23 mouse cellular contexts compared by ENCODE assay signal in the genomic region with DNA sequence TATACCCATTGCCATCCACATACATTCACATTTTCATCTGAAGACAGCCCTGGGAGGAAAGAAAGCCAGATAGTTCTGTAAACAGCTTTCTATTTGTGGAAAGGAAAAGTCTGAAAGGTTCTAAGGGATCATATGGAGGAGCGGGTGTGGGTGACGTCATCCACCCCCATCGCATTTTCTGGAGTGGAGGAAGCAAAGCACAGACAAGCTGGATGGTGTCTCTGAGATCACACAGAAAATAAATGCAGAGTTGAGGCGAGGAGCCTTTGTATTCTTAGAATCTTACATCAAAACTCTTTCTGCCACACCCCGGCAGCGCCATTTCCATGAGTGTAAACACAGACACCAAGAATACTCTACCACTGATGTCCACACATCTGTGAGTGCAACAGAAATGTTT. TPM values are rescaled to one million over a fixed set of nuclear protein-coding genes. Genes with fewer than 3 reads are reported as not detected.
DNase-seq lines count a peak whose midpoint lies in the region; ATAC-seq lines count a peak whose summit lies in the region.
"Had no signal": no experiment of that assay in that cellular context is flagged by ENCODE, and none has a peak within 500 bp of the region (broad histone marks: within the 10 kb centered on the region; RNA-seq: fewer than 3 reads in every experiment).

No protein-coding gene starts in this region.

- peak; percentile 7 for DNase-seq in neural tube, embryonic 10.5 days (ENCODE audit: extremely low spot score, low spot score)
- DNase-seq in layer of hippocampus, adult 18-20 months (ENCODE audit: low spot score in 2 of 2), result peak; percentile 68 to 81
- DNase-seq in left cerebral cortex, adult 9 months (ENCODE audit: low spot score in 2 of 2), result peak; percentile 40 to 78
- peak; percentile 68 to 73 for DNase-seq in right cerebral cortex, postnatal 36 days (ENCODE audit: low spot score in 2 of 2)
- no peak for DNase-seq in urinary bladder, postnatal 36 days (ENCODE audit: low spot score in 2 of 2)
- DNase-seq in thymus, postnatal 0 days (ENCODE audit: low spot score), result no peak
- DNase-seq: adrenal gland, postnatal 14 days; cerebellum, postnatal 10 days; lung, postnatal 14 days; thymus, postnatal 14 days had no signal

- H3K27ac ChIP-seq in neural tube, embryonic 15.5 days (replicated peaks), result no peak overlapping the region
- H3K27ac ChIP-seq: heart, embryonic 15.5 days; hindbrain, embryonic 10.5 days; midbrain, embryonic 10.5 days had no signal

- H3K27me3 ChIP-seq in neural tube, embryonic 15.5 days (replicated peaks), result no peaks in the 10 kb centered on the region
- H3K27me3 ChIP-seq: heart, embryonic 15.5 days had no signal

- H3K9ac ChIP-seq in neural tube, embryonic 15.5 days (replicated peaks), result no peak overlapping the region
- H3K9ac ChIP-seq: heart, embryonic 15.5 days had no signal

- H3K4me1 ChIP-seq in neural tube, embryonic 15.5 days, result no peaks in the 10 kb centered on the region
- H3K4me1 ChIP-seq: heart, embryonic 15.5 days; hindbrain, embryonic 10.5 days had no signal

- 92% methylated on average over 6 of the region's 6 CpGs for WGBS in neural tube, embryonic 15.5 days

- no peak overlapping the region for H3K4me2 ChIP-seq in neural tube, embryonic 15.5 days
- H3K4me2 ChIP-seq: heart, embryonic 15.5 days; liver, embryonic 11.5 days had no signal

- no peaks in the 10 kb centered on the region for H3K9me3 ChIP-seq in neural tube, embryonic 15.5 days (replicated peaks)
- H3K9me3 ChIP-seq: heart, embryonic 15.5 days; hindbrain, embryonic 10.5 days; midbrain, embryonic 10.5 days had no signal

- no peak overlapping the region for H3K4me3 ChIP-seq in neural tube, embryonic 15.5 days (replicated peaks)
- H3K4me3 ChIP-seq: erythroblast, embryonic 14.5 days; heart, embryonic 15.5 days; hindbrain, embryonic 10.5 days; midbrain, embryonic 10.5 days had no signal

- ATAC-seq in neural tube, embryonic 15.5 days (ENCODE audit: low FRiP score), result no peak
- no peak for ATAC-seq in erythroblast, adult 5-6 weeks (replicated peaks; ENCODE audit: low FRiP score, poor library complexity, severe bottlenecking)
- ATAC-seq: forebrain, embryonic 16.5 days; inflammation-experienced regulatory T-cells, adult 6 months had no signal

- no peaks in the 10 kb centered on the region for H3K36me3 ChIP-seq in neural tube, embryonic 15.5 days
- H3K36me3 ChIP-seq: G1E; heart, embryonic 15.5 days; hindbrain, embryonic 10.5 days; midbrain, embryonic 10.5 days had no signal

RNA-seq across cellular contexts. Expression of gene 1700113H08Rik, which starts 26.4 kb away (rescaled TPM):
- polyA plus RNA-seq in neural tube, embryonic 15.5 days (2015; fragmentation: Nextera tagmentation; extraction: Ambion mirVana), result 0.26 and 0.37 TPM in 2 replicates
- not detected for total RNA-seq in layer of hippocampus, adult 18-20 months (2021)
- not detected in 2 replicates for polyA plus RNA-seq in thymus, postnatal 0 days (2015; fragmentation: Nextera tagmentation; extraction: Ambion mirVana)
- total RNA-seq in erythroblast, adult 5-6 weeks (2015; ENCODE audit: low replicate concordance), result 4.8 TPM in 1 of 2 replicates, not detected in the other
- total RNA-seq in erythroblast, adult 5-6 weeks (2017; ENCODE audit: low replicate concordance), result not detected in 2 replicates
- total RNA-seq: adrenal gland, postnatal 14 days; layer of hippocampus, postnatal 14 days had no signal
- polyA plus RNA-seq: erythroblast, embryonic 14.5 days; forebrain, embryonic 16.5 days; G1E; inflammation-experienced regulatory T-cells, adult 6 months; kidney, embryonic 14.5 days; liver, embryonic 11.5 days; small intestine, adult 2 months had no signal

Comparison
In these comparisons a context has a peak if more than half of its experiments do, and no peak if none do; other contexts are left out.
1. DNase-seq: peak in neural tube, embryonic 10.5 days (single experiment), layer of hippocampus, adult 18-20 months (2 of 2), left cerebral cortex, adult 9 months (2 of 2) and right cerebral cortex, postnatal 36 days (2 of 2); none in urinary bladder, postnatal 36 days (0 of 2) and thymus, postnatal 0 days (single experiment).